Mouse (Mus musculus) stomach, postnatal 0 days (tissue): ENCODE measurements at regions not wholly inside any gene's neighbourhood (a gene's known extent, or its start where the extent isn't known, plus 50 kb on each side); places are given as distances from the start of the nearest gene placed in this dataset.

Source experiments
- ATAC-seq: fragments of 200-750 bp; cut with Nextera tagmentation; 2 replicates; pipeline ENCODE4 v1.8.0; 2017; ENCODE audit not compliant: low FRiP score, low TSS enrichment
- DNase-seq: peaks from one replicate; pipeline ENCODE4 v3.0.0-alpha.2; 2016; ENCODE audit warnings: low spot score
- H3K27ac ChIP-seq: fragments of 300-500 bp; sonication (generic); replicated peaks from 2 replicates; pipeline ENCODE4 v1.5.1; 2014; ENCODE audit warnings: mild to moderate bottlenecking, control low read depth
- H3K27me3 ChIP-seq: fragments of 300-500 bp; sonication (generic); 2 replicates; pipeline ENCODE4 v1.6.1; 2014; ENCODE audit warnings: low read length; ENCODE audit not compliant: control insufficient read depth, insufficient read depth
- H3K36me3 ChIP-seq: fragments of 300-500 bp; sonication (generic); 2 replicates; pipeline ENCODE4 v1.6.1; 2014; ENCODE audit warnings: low read length, mixed read lengths; ENCODE audit not compliant: control insufficient read depth, insufficient read depth
- H3K4me1 ChIP-seq: fragments of 300-500 bp; sonication (generic); replicated peaks from 2 replicates; pipeline ENCODE4 v1.6.1; 2014; ENCODE audit warnings: antibody characterized with exemption; ENCODE audit not compliant: control insufficient read depth, insufficient read depth
- H3K4me2 ChIP-seq: fragments of 300-500 bp; sonication (generic); replicated peaks from 2 replicates; pipeline ENCODE4 v1.6.1; 2014; ENCODE audit warnings: low read depth, mild to moderate bottlenecking, control low read depth, moderate library complexity
- H3K4me3 ChIP-seq: fragments of 300-500 bp; sonication (generic); 2 replicates; pipeline ENCODE4 v1.5.1; 2014; ENCODE audit warnings: low read depth, low read length, control low read depth
- H3K9ac ChIP-seq: fragments of 300-500 bp; sonication (generic); 2 replicates; pipeline ENCODE4 v1.6.1; 2014; ENCODE audit warnings: mild to moderate bottlenecking, low read length, control low read depth, mixed read lengths
- H3K9me3 ChIP-seq: fragments of 300-500 bp; sonication (generic); 2 replicates; pipeline ENCODE4 v1.6.1; 2016; ENCODE audit warnings: low read length; ENCODE audit not compliant: control insufficient read depth
- CTCF ChIP-seq: IDR thresholded peaks from 2 replicates; pipeline ENCODE4 v1.5.1; 2016; ENCODE audit warnings: antibody characterized with exemption, low read depth, mild to moderate bottlenecking, moderate library complexity
- EP300 ChIP-seq: optimal IDR thresholded peaks from 2 replicates; pipeline ENCODE3; 2016; ENCODE audit warnings: antibody characterized with exemption
- WGBS: fragments of 180-500 bp; shearing (Covaris S2); extraction: QIAGEN DNeasy Blood & Tissue Kit; methylation state at CpG from one replicate; pipeline ENCODE4 v1.1.7; 2014; 5-methylcytosine and 5-hydroxymethylcytosine counted together

DNA sequence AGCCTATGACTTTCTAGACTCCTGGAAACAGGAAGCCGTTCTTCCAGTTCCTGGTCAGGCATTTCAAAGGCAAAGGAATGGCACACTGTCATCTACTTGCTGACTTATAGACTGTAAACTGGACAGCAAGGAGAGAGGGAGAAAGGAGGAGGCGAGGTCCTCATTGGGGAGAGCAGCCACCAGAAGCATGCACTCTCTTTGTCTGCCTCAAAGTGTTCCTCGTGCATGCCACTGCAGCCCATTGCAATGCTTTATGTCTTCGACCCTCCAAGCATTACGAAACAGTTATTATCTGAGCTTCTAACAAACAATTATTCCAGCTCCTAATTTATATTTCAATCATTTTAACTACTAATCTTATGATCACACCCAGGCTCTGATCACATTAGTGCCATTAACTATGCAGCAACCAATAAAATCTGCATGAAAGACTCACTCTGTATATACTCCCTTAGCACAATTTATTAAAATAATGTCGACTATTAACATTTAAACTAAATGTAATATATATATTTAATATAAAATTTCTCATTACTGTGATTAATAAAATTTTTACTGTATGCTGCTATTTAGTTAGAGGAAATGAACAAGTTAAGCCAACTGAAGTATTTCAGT, 417.1 kb downstream of the Meis1 start:
- Histone ChIP-seq H3K9me3 (no peaks in the 10 kb centered on the region), H3K9ac (no peak overlapping the region), H3K4me3 (no peak overlapping the region), H3K36me3 (no peaks in the 10 kb centered on the region), H3K27ac (no peak overlapping the region), H3K4me1 (no peaks in the 10 kb centered on the region), H3K27me3 (no peaks in the 10 kb centered on the region), H3K4me2 (no peak overlapping the region)
- 80% methylated on average over 6 of the region's 6 CpGs for WGBS
- DNase-seq (no peak), ATAC-seq (no peak)
- TF ChIP-seq EP300 (no peak), CTCF (no peak)

DNA sequence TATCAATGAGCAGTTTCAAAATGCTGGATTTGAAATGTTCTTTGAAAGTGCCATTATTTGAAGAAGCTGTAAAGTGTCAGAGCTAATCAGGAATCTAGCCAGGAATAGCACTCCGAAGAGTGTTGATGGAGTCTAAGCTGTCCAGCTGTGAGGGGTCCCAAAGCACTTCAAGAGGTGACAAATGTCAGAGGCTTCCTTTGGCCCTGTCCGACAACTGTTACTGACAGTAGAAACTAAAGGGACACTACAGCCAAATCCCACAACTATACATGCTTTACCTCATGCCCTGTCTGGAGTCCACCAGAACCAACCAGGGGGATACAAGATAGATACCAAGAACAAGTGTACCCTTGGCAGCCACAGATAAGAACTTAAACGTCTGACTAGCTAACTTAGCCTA, 420.4 kb downstream of the Meis1 start:
- DNase-seq, result no peak
- 81% methylated on average over 3 of the region's 3 CpGs for WGBS
- TF ChIP-seq EP300, result no peak
- no peak for TF ChIP-seq CTCF

DNA sequence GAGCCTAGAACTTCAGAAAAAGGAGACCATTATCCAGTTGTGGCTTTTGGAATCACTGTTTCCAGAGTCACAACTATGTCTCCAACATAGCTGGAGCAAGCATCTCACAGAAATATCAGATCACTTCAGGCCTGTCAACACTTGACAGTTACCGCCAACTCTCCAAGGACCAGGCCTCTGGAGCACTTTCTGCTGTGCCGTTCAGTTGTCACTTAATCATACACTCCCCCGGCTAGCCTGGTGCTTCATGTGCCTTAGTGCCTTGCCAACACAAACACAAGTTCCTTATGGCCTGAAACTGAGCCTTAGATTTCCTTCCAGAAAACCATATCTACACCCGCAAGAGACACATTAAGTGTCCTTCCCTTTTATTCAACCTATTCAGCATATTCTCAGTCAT, 421.8 kb downstream of the Meis1 start:
- H3K27ac ChIP-seq, result no peak overlapping the region
- ATAC-seq, result no peak
- DNase-seq, result no peak

More for the DNA sequence above, 420.4 kb downstream of the Meis1 start:
- Histone ChIP-seq H3K4me1 (no peaks in the 10 kb centered on the region), H3K27me3 (no peaks in the 10 kb centered on the region), H3K4me3 (no peak overlapping the region), H3K9me3 (no peaks in the 10 kb centered on the region), H3K4me2 (no peak overlapping the region), H3K36me3 (no peaks in the 10 kb centered on the region), H3K9ac (no peak overlapping the region), H3K27ac (no peak overlapping the region)
- ATAC-seq, result no peak

DNA sequence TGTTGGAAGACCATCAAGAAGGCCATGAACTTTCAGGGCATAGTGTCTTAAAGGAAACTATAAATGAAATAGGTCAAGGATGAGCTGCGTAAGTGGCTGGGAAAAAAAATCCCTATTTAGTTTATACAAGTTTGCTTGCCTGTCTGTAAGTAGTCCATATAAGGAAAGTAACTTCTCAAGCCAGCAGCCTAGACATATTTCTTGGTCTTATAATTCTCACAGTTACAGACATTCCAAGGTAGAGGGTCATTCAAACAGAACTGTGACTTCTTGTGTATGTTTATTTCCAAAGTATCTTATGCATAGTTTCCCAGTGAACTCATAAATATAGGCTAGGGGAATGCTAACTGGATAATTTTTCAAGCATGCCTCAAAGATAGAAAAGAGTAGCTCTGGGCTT, 428.3 kb downstream of the Meis1 start:
- WGBS, result 51% methylated on average over 1 of the region's 1 CpGs
- TF ChIP-seq EP300, result no peak
- TF ChIP-seq CTCF, result no peak
- ATAC-seq, result no peak

More for the DNA sequence above, 421.8 kb downstream of the Meis1 start:
- no peak overlapping the region for H3K9ac ChIP-seq
- H3K4me1 ChIP-seq, result no peaks in the 10 kb centered on the region
- no peaks in the 10 kb centered on the region for H3K9me3 ChIP-seq
- TF ChIP-seq EP300, result no peak
- H3K4me2 ChIP-seq, result no peak overlapping the region
- no peaks in the 10 kb centered on the region for H3K36me3 ChIP-seq
- H3K27me3 ChIP-seq, result no peaks in the 10 kb centered on the region
- H3K4me3 ChIP-seq, result no peak overlapping the region
- WGBS, result 88% methylated on average over 4 of the region's 4 CpGs

DNA sequence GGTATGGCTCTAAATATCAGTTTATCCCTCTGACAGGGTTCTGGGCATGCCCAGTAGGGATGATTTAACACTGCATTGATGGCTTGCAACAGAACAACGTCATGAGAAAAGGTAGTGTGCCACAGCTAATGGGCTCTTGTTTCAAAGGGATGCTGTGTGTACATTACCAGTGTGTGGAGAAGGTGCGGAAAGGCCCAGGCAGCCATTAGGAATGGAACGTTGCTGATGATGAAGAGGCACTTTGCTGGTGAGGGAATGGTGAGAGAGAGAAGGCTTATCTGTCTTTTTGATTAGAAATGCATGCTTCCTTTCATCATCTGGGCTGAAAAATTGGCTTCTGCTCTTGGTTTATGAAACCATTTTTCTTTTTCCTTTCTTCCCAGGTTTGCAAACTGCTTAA, 432.3 kb downstream of the Meis1 start:
- ATAC-seq (no peak), DNase-seq (no peak)
- 67% methylated on average over 3 of the region's 3 CpGs for whole genome bisulfite sequencing
- Histone ChIP-seq H3K4me1 (no peaks in the 10 kb centered on the region), H3K9me3 (no peaks in the 10 kb centered on the region), H3K4me3 (no peak overlapping the region), H3K27me3 (no peaks in the 10 kb centered on the region), H3K9ac (no peak overlapping the region), H3K36me3 (no peaks in the 10 kb centered on the region), H3K27ac (no peak overlapping the region), H3K4me2 (no peak overlapping the region)
- no peak for TF ChIP-seq CTCF
- no peak for TF ChIP-seq EP300

More for the DNA sequence above, 428.3 kb downstream of the Meis1 start:
- no peaks in the 10 kb centered on the region for H3K4me1 ChIP-seq
- H3K27me3 ChIP-seq, result no peaks in the 10 kb centered on the region
- H3K4me3 ChIP-seq, result no peak overlapping the region
- H3K36me3 ChIP-seq, result no peaks in the 10 kb centered on the region
- no peak overlapping the region for H3K27ac ChIP-seq
- no peak overlapping the region for H3K4me2 ChIP-seq
- no peak overlapping the region for H3K9ac ChIP-seq
- H3K9me3 ChIP-seq, result no peaks in the 10 kb centered on the region
- no peak for DNase-seq

DNA sequence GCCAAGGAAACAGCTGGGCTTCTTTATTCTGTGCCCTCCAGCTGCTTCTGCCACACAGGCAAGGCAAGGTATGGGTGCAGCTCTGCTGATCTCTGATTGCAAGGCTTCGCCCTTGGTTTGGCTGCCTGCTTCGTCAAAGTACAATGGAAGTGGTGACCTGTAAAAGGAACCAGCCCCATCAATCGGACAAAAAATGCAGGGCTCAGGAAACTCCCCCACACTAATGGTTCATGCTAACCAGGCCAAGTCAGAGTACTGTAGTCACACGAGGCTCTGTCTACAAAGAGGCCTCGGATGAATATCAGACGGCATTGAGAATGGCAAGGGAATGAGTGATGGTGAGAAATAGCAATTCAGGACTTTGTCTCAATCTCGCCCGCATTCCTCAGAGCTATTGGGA, 433.8 kb downstream of the Meis1 start:
- ATAC-seq, result no peak
- no peak for DNase-seq
- Histone ChIP-seq H3K27ac (no peak overlapping the region), H3K4me2 (no peak overlapping the region), H3K27me3 (no peaks in the 10 kb centered on the region), H3K4me1 (no peaks in the 10 kb centered on the region), H3K9me3 (no peaks in the 10 kb centered on the region), H3K4me3 (no peak overlapping the region), H3K9ac (no peak overlapping the region), H3K36me3 (no peaks in the 10 kb centered on the region)
- WGBS, result 74% methylated on average over 8 of the region's 8 CpGs
- TF ChIP-seq EP300 (no peak), CTCF (no peak)
